Mouse (Mus musculus) midbrain, postnatal 0 days (tissue): Measurements from ENCODE around the gene Hps4. TPM values are rescaled to one million over a fixed set of nuclear protein-coding genes. Genes with fewer than 3 reads are reported as not detected.

Source experiments
- ATAC-seq: fragments of 200-750 bp; cut with Nextera tagmentation; 2 replicates; pipeline ENCODE4 v1.8.0; 2017; ENCODE audit warnings: moderate number of reproducible peaks, mild to moderate bottlenecking, moderate TSS enrichment, moderate library complexity; ENCODE audit not compliant: low FRiP score
- DNase-seq: peaks from one replicate; pipeline ENCODE4 v3.0.0-alpha.2; 2015; ENCODE audit warnings: low spot score
- H3K27ac ChIP-seq: fragments of 300-500 bp; sonication (generic); 2 replicates; pipeline ENCODE4 v1.5.1; 2014; ENCODE audit warnings: low read depth, mild to moderate bottlenecking, low read length, mixed read lengths
- H3K27me3 ChIP-seq: fragments of 300-500 bp; sonication (generic); 2 replicates; pipeline ENCODE4 v1.6.1; 2014; ENCODE audit warnings: low read length, control low read depth, mixed read lengths; ENCODE audit not compliant: insufficient read depth
- H3K36me3 ChIP-seq: fragments of 300-500 bp; sonication (generic); 2 replicates; pipeline ENCODE4 v1.6.1; 2014; ENCODE audit warnings: low read length, control low read depth, mixed read lengths; ENCODE audit not compliant: insufficient read depth
- H3K4me1 ChIP-seq: fragments of 300-500 bp; sonication (generic); 2 replicates; pipeline ENCODE4 v1.6.1; 2014; ENCODE audit warnings: mild to moderate bottlenecking, control low read depth, antibody characterized with exemption, low read length, mixed read lengths; ENCODE audit not compliant: insufficient read depth
- H3K4me2 ChIP-seq: fragments of 300-500 bp; sonication (generic); 2 replicates; pipeline ENCODE4 v1.6.1; 2014; ENCODE audit warnings: low read depth, mild to moderate bottlenecking, low read length, mixed read lengths; ENCODE audit not compliant: poor library complexity, severe bottlenecking
- H3K4me3 ChIP-seq: fragments of 300-500 bp; sonication (generic); 2 replicates; pipeline ENCODE4 v1.5.1; 2014; ENCODE audit warnings: low read depth, mild to moderate bottlenecking, low read length, moderate library complexity
- H3K9ac ChIP-seq: fragments of 300-500 bp; sonication (generic); replicated peaks from 2 replicates; pipeline ENCODE4 v1.6.1; 2014; ENCODE audit warnings: mild to moderate bottlenecking, low read length, moderate library complexity, mixed read lengths; ENCODE audit not compliant: poor library complexity, severe bottlenecking
- H3K9me3 ChIP-seq: fragments of 300-500 bp; sonication (generic); 2 replicates; pipeline ENCODE4 v1.6.1; 2016; ENCODE audit warnings: low read length, control low read depth
- CTCF ChIP-seq: IDR thresholded peaks from 2 replicates; pipeline ENCODE4 v1.5.1; 2016; ENCODE audit warnings: antibody characterized with exemption, mild to moderate bottlenecking
- WGBS: fragments of 180-500 bp; shearing (Covaris S2); extraction: QIAGEN DNeasy Blood & Tissue Kit; methylation state at CpG from one replicate; pipeline ENCODE4 v1.1.7; 2014; 5-methylcytosine and 5-hydroxymethylcytosine counted together
- polyA plus RNA-seq: library from polyadenylated mRNA; unstranded; fragments of >200 nt; fragmentation: Nextera tagmentation; extraction: Ambion mirVana; gene quantifications from 2 replicates; pipeline ENCODE4 v1.2.1, GENCODE M21; 2015
- total RNA-seq: library from RNA; depleted of rRNA; stranded (reverse); fragments of >200 nt; gene quantifications from 2 replicates; pipeline ENCODE4 v1.2.3, GENCODE M21; 2014

Hps4 gene
- total and polyA plus RNA-seq, 2 experiments from 2014 or later, result 34.9 to 36.1 TPM

DNA sequence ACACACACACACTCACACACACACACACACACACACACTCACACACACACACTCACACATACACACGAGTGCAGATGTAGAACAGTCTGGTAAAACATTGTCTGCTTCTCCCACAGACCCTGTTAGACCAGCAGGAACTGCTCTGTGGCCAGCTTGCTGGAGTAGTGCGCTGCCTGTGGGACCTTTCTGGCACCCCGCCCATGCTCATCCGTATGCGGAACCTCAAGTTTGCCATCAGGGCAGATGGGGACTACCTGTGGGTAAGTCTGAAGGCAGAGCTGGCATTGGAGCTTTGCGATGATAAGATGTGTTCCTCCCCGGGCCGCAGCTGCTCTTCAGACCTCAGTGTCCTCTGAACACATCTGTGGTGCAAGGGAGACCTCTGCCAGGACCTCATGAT lies 6.3 kb downstream of the Hps4 start:
- DNase-seq, result no peak
- H3K4me2 ChIP-seq, result no peak overlapping the region
- no peaks in the 10 kb centered on the region for H3K9me3 ChIP-seq
- H3K9ac ChIP-seq, result no peak overlapping the region
- H3K27me3 ChIP-seq, result no peaks in the 10 kb centered on the region
- H3K4me3 ChIP-seq, result no peak overlapping the region
- no peak for ATAC-seq
- 94% methylated on average over 8 of the region's 8 CpGs for WGBS
- peaks cover 60% of the 10 kb centered on the region for H3K36me3 ChIP-seq
- H3K27ac ChIP-seq, result no peak overlapping the region
- TF ChIP-seq CTCF, result no peak
- H3K4me1 ChIP-seq, result 0 out of 2 replicates have a peak, but pooled peaks cover 7% of the 10 kb centered on the region

DNA sequence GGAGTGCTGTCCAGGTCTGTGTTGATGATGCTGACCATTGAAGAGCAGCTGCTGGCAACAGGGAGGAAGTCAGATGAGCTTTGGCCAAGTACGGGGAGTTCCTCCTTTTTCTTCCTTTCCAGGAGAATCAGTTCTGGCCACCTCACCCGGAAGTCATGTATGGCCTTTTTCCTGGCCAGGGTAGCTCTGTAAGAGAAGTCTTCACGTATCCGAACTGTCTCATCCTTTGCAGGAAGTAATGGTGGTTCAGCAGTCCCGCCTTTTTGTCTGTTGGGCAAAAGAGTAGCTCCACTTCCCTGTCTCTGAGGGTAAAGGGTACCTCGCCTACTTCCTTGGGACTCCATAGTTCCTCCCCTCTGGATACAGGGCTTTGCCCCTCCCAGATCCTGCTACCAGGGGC lies 12.6 kb downstream of the Hps4 start:
- DNase-seq, result no peak
- no peaks in the 10 kb centered on the region for H3K4me1 ChIP-seq
- no peak overlapping the region for H3K4me2 ChIP-seq
- no peak overlapping the region for H3K27ac ChIP-seq
- H3K9me3 ChIP-seq, result no peaks in the 10 kb centered on the region
- H3K9ac ChIP-seq, result no peak overlapping the region
- no peak overlapping the region for H3K4me3 ChIP-seq
- no peaks in the 10 kb centered on the region for H3K27me3 ChIP-seq
- no peak for TF ChIP-seq CTCF
- ATAC-seq, result no peak
- 91% methylated on average over 6 of the region's 6 CpGs for WGBS
- peaks cover 46% of the 10 kb centered on the region for H3K36me3 ChIP-seq

DNA sequence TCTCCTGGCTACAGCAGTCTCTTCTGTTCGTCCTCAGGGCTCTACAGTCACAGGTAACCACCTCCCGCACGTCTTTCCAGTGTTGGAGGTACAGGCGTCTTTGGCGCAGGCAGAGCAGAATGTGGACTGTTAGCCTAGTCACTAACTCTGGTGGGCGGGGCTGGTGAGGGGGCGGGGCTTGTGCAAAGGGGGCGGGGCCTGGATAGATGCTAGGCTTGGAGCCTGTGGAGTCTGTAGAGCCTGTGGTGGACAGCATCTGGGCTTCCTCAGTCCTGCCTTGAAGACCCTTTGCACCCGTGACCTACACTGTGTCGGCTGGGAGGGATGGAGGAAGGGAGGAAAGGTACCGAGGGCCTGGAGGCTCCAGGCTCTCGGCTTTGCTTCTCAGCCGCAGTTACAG lies 13.0 kb downstream of the Hps4 start, which contains the start of gene Gm6583:
Gene Gm6583 (minus strand): TSS at position 124 of the 400 bp plus-strand sequence.
- H3K4me3 ChIP-seq, result no peak within 1 kb of the TSS
- no peak within 1 kb of the TSS for H3K9ac ChIP-seq
- no peak for TF ChIP-seq CTCF
- H3K27me3 ChIP-seq, result no peaks in the 10 kb centered on the region
- no peak within 1 kb of the TSS for H3K4me2 ChIP-seq
- H3K27ac ChIP-seq, result no peak within 1 kb of the TSS
- no peak for DNase-seq
- peaks cover 42% of the 10 kb centered on the region for H3K36me3 ChIP-seq
- ATAC-seq, result no peak
- 61% methylated on average over 13 of the region's 13 CpGs for WGBS
- no peaks in the 10 kb centered on the region for H3K4me1 ChIP-seq
- H3K9me3 ChIP-seq, result no peaks in the 10 kb centered on the region

DNA sequence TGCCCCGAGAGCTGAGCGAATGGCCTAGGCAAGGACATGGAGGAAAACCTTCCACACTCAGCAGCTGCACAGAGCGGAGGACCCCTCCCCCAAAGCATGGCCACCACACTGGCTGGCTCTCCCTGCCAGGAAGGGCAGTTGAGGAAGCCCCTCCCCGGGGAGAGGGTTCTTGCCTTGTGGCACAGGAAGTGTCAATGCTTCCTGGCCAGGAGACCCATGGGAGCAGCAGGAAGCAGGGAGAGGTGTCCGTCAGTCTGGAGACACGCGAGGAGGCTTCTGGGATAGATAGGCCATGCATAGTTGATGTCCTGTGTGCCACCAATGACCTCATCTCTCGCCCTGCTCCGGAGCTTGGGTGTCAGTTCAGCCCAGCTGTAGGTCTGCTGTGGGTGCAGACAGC lies 13.4 kb downstream of the Hps4 start:
- H3K27me3 ChIP-seq, result no peaks in the 10 kb centered on the region

DNA sequence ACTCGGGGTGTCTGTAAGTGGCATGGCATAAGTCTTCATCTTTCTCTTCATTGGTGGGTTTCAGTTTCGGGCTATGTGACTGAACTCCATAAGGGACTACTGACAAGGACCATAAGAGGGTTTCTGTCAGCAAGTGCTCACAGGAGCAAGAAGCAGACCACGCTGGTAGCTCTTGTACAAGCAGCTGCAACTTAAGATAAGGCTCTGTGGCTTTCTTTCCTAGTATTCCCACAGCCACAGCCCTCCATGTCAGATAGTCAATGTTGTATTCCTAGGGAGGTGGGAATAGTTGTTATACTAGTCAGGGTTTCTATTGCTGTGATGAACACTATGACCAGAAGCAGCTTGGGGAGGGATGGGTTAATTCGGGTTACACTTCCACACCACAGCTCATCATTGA lies 16.6 kb downstream of the Hps4 start:
- Histone ChIP-seq H3K36me3 (peaks cover 39% of the 10 kb centered on the region), H3K27me3 (no peaks in the 10 kb centered on the region), H3K27ac (no peak overlapping the region), H3K4me1 (no peaks in the 10 kb centered on the region), H3K9ac (no peak overlapping the region), H3K4me2 (no peak overlapping the region), H3K9me3 (no peaks in the 10 kb centered on the region), H3K4me3 (no peak overlapping the region)
- no peak for TF ChIP-seq CTCF
- DNase-seq (no peak), ATAC-seq (no peak)
- WGBS, result 96% methylated on average over 4 of the region's 4 CpGs

More for the DNA sequence above, 13.4 kb downstream of the Hps4 start:
- Histone ChIP-seq H3K27ac (no peak overlapping the region), H3K4me3 (no peak overlapping the region), H3K4me1 (no peaks in the 10 kb centered on the region), H3K4me2 (no peak overlapping the region), H3K36me3 (peaks cover 38% of the 10 kb centered on the region), H3K9ac (no peak overlapping the region), H3K9me3 (no peaks in the 10 kb centered on the region)
- TF ChIP-seq CTCF, result no peak
- DNase-seq (no peak), ATAC-seq (no peak)
- WGBS, result 87% methylated on average over 9 of the region's 9 CpGs

DNA sequence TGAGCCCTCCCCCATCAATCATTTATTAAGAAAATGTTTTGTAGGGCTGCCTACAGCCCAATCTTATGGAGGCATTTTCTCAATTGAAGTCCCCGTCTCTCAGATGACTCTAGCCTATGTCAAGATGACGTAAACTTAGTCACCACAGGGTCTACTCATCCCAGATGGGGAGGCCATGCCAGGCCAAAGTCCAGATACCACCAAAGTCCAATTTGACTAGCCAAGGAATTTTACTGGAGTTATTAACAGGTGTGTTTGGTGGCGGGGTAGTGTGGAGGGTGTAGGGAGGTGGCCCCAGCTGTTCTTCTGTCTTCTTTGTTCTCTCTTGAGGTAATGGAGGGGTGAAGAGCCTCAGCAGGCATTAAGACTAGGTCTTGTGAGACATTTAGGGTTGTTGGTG lies 17.2 kb downstream of the Hps4 start:
- Histone ChIP-seq H3K9me3 (no peaks in the 10 kb centered on the region), H3K9ac (no peak overlapping the region), H3K27me3 (no peaks in the 10 kb centered on the region), H3K36me3 (peaks cover 40% of the 10 kb centered on the region), H3K4me2 (no peak overlapping the region), H3K4me3 (no peak overlapping the region), H3K4me1 (no peaks in the 10 kb centered on the region), H3K27ac (no peak overlapping the region)
- 96% methylated on average over 3 of the region's 3 CpGs for WGBS
- ATAC-seq (no peak), DNase-seq (no peak)
- TF ChIP-seq CTCF, result no peak
